Mouse (Mus musculus): Measurements from ENCODE around the gene Ube2d3. TPM values are rescaled to one million over a fixed set of nuclear protein-coding genes. Genes with fewer than 3 reads are reported as not detected.

Ube2d3 gene
- 280 and 292 TPM in 2 replicates for polyA plus RNA-seq (2015; fragmentation: Nextera tagmentation; extraction: Ambion mirVana)

GRCm38 (mm10) chr3:135437758-135438495 lies at the start of gene Ube2d3:
Gene Ube2d3 (plus strand): TSS chr3:135438149.

GRCm38 (mm10) chr3:135423608-135424212 lies 14.2 kb upstream of the Ube2d3 start, which contains the start of gene Cisd2:
Gene Cisd2 (minus strand): TSS chr3:135423925.

GRCm38 (mm10) chr3:135485128-135485899 lies 47.4 kb downstream of the Ube2d3 start, which contains the start of gene Manba:
Gene Manba (plus strand): TSS chr3:135485611.

Other genes with a start within 250 kb of the Ube2d3 start
- gene Cenpe, start 225.6 kb upstream of the Ube2d3 start, polyA plus RNA-seq (2015; fragmentation: Nextera tagmentation; extraction: Ambion mirVana): 24.2 and 24.6 TPM in 2 replicates
- 0.91 and 3.0 TPM in 2 replicates for gene Bdh2, start 156.9 kb upstream of the Ube2d3 start, polyA plus RNA-seq (2015; fragmentation: Nextera tagmentation; extraction: Ambion mirVana)
- 0.23 and 0.72 TPM in 2 replicates for gene Slc9b2, start 130.4 kb upstream of the Ube2d3 start, polyA plus RNA-seq (2015; fragmentation: Nextera tagmentation; extraction: Ambion mirVana)
- 0.14 TPM in 1 of 2 replicates, not detected in the other for gene Slc9b1, start 90.1 kb upstream of the Ube2d3 start, polyA plus RNA-seq (2015; fragmentation: Nextera tagmentation; extraction: Ambion mirVana)
- gene Cisd2, start 14.2 kb upstream of the Ube2d3 start, polyA plus RNA-seq (2015; fragmentation: Nextera tagmentation; extraction: Ambion mirVana): 41.9 and 42.6 TPM in 2 replicates
- gene Manba, start 47.5 kb downstream of the Ube2d3 start, polyA plus RNA-seq (2015; fragmentation: Nextera tagmentation; extraction: Ambion mirVana): 7.1 and 10.2 TPM in 2 replicates

All from spleen, postnatal 0 days (tissue).